Mouse (Mus musculus) MEL (cell line): ENCODE results near the gene Gnas.

Source experiments
- CTCF ChIP-seq, 3 experiments: IDR thresholded peaks in 2 of 3; conservative IDR thresholded peaks in 1 of 3; 2 replicates each; pipeline ENCODE4 v1.5.1; 2011 to 2012; ENCODE audit warnings: low read length in 3 of 3, low read depth in 2 of 3, mild to moderate bottlenecking in 2 of 3, improper control_type of control experiment in 1 of 3, inconsistent platforms in 1 of 3, mixed read lengths in 1 of 3, moderate library complexity in 1 of 3; ENCODE audit not compliant: control insufficient read depth in 1 of 3, insufficient read depth in 1 of 3, poor library complexity in 1 of 3, severe bottlenecking in 1 of 3
- EP300 ChIP-seq, 2 experiments: IDR thresholded peaks; 2 replicates each; pipeline ENCODE4 v1.6.1; 2011; ENCODE audit warnings: improper control_type of control experiment in 2 of 2, low read length in 2 of 2, low read depth in 1 of 2, mild to moderate bottlenecking in 1 of 2
- GATA1 ChIP-seq: IDR thresholded peaks from 2 replicates; pipeline ENCODE4 v1.6.1; 2011; ENCODE audit warnings: low read depth, low read length, improper control_type of control experiment
- MAX ChIP-seq: IDR thresholded peaks from 2 replicates; pipeline ENCODE4 v1.6.1; 2011; ENCODE audit warnings: low read length, improper control_type of control experiment
- NELFE ChIP-seq: IDR thresholded peaks from 2 replicates; pipeline ENCODE4 v1.6.1; 2011; ENCODE audit warnings: low read depth, low read length, improper control_type of control experiment
- POLR2A ChIP-seq, 2 experiments: IDR thresholded peaks; 2 replicates each; pipeline ENCODE4 v1.6.1; 2011 to 2012; ENCODE audit warnings: low read length in 2 of 2, mild to moderate bottlenecking in 2 of 2, control low read depth in 1 of 2, improper control_type of control experiment in 1 of 2, low read depth in 1 of 2, moderate library complexity in 1 of 2; ENCODE audit not compliant: control insufficient read depth in 1 of 2, insufficient read depth in 1 of 2, poor library complexity in 1 of 2
- SMC3 ChIP-seq: IDR thresholded peaks from 2 replicates; pipeline ENCODE4 v1.6.1; 2011; ENCODE audit warnings: low read depth, low read length, improper control_type of control experiment
- USF2 ChIP-seq, 2 experiments: IDR thresholded peaks; 2 replicates each; pipeline ENCODE4 v1.6.1; 2011 to 2012; ENCODE audit warnings: improper control_type of control experiment in 2 of 2, low read length in 2 of 2, borderline replicate concordance in 1 of 2, inconsistent platforms in 1 of 2, low read depth in 1 of 2, mild to moderate bottlenecking in 1 of 2; ENCODE audit not compliant: insufficient read depth in 1 of 2
- ZNF384 ChIP-seq: IDR thresholded peaks from 2 replicates; pipeline ENCODE4 v1.6.1; 2012; ENCODE audit warnings: low read depth, mild to moderate bottlenecking, inconsistent platforms, low read length, improper control_type of control experiment

DNA sequence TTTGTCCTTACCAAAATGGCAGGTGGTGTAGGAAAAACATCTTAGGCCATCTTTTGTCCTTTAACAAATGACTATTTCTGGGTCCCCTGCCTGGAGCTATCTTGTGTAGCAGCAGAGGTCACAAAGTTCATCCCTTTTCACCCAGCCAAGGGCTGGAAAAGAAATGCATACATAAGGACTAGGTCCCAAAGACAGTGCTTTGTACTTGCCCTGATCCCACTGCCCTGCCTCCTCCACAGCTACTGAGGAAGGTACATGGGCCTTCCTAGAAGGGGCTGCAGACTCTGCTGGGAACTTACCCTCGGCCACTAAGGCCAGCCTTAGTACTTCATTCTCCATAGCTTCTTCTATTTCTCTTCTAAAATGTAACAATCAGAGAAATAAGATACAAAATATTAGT is 27.5 kb downstream of the Gnas start:
- TF ChIP-seq POLR2A (IDR thresholded peaks at IDR 0.05; ENCODE audit: control insufficient read depth in 1 of 2, insufficient read depth in 1 of 2, low read depth in 1 of 2, low read length in 2 of 2, poor library complexity in 1 of 2), result no peak
- no peak for TF ChIP-seq ZNF384
- TF ChIP-seq CTCF (IDR thresholded peaks at IDR 0.05 in 2 of 3, conservative IDR thresholded peaks at IDR 0.05 in 1 of 3; ENCODE audit: control insufficient read depth in 1 of 3, insufficient read depth in 1 of 3, low read depth in 2 of 3, low read length in 3 of 3, poor library complexity in 1 of 3, severe bottlenecking in 1 of 3), result no peak
- TF ChIP-seq MAX, result no peak
- TF ChIP-seq EP300 (IDR thresholded peaks at IDR 0.05; ENCODE audit: low read depth in 1 of 2, low read length in 2 of 2), result no peak
- TF ChIP-seq USF2 (IDR thresholded peaks at IDR 0.05; ENCODE audit: borderline replicate concordance in 1 of 2, insufficient read depth in 1 of 2, low read depth in 1 of 2, low read length in 2 of 2), result no peak
- TF ChIP-seq NELFE, result no peak
- no peak for TF ChIP-seq SMC3
- no peak for TF ChIP-seq GATA1
